Mouse (Mus musculus) monocyte, adult 5-6 weeks (primary cell): ENCODE measurements around the gene Gm7954. TPM values are rescaled to one million over a fixed set of nuclear protein-coding genes. Genes with fewer than 3 reads are reported as not detected.
"Not testable (repeated sequence)": the region's sequence is repeated elsewhere in the genome, so short reads cannot be mapped to it uniquely, and the experiment has no call there.

Source experiments
- ATAC-seq: fragments of 153-309, 156-312 bp; replicated peaks from 2 replicates; pipeline ENCODE4 v1.8.0; 2017; ENCODE audit warnings: mild to moderate bottlenecking; ENCODE audit not compliant: low TSS enrichment, insufficient number of reproducible peaks, severe bottlenecking, poor library complexity, low FRiP score
- total RNA-seq: library from RNA; stranded (forward); fragments of 200-1000, 200-491, 200-594 nt; gene quantifications from 3 replicates; pipeline ENCODE4 v1.2.3, GENCODE M21; 2017

Gm7954 gene
- total RNA-seq, result not detected in 3 replicates

GRCm38 (mm10) chr14:41453418-41453817 lies at the start of gene Gm7954:
Gene Gm7954 (minus strand): TSS chr14:41453518.
- ATAC-seq, result not testable (repeated sequence)

- not testable (repeated sequence) for ATAC-seq
Observed at GRCm38 (mm10) chr14:41489385-41489784, 36.1 kb upstream of the Gm7954 start, which contains the start of gene Gm3486. Gene Gm3486 (minus strand): TSS chr14:41489485.

- not testable (repeated sequence) for ATAC-seq
Observed at GRCm38 (mm10) chr14:41425393-41426075, 27.8 kb downstream of the Gm7954 start.

GRCm38 (mm10) chr14:41424694-41425093 lies 28.6 kb downstream of the Gm7954 start:
- ATAC-seq, result not testable (repeated sequence)

GRCm38 (mm10) chr14:41408181-41408580 lies 45.1 kb downstream of the Gm7954 start, which contains the start of gene Gm6482:
Gene Gm6482 (minus strand): TSS chr14:41408281.
- not testable (repeated sequence) for ATAC-seq

Other genes starting within 250 kb of the Gm7954 start
- gene Gm2832, start 174.7 kb downstream of the Gm7954 start, total RNA-seq, result not detected in 3 replicates
- gene Gm5798, start 104.9 kb downstream of the Gm7954 start, total RNA-seq, result not detected in 3 replicates
- not detected in 3 replicates for gene Gm7945, start 67.1 kb downstream of the Gm7954 start, total RNA-seq
- gene Gm6482, start 45.2 kb downstream of the Gm7954 start, total RNA-seq, result not detected in 3 replicates
- not detected in 3 replicates for gene Gm3486, start 36.0 kb upstream of the Gm7954 start, total RNA-seq
- gene Gm7970, start 102.1 kb upstream of the Gm7954 start, total RNA-seq, result not detected in 3 replicates
- not detected in 3 replicates for gene 1700049E17Rik2, start 119.7 kb upstream of the Gm7954 start, total RNA-seq
- gene Gm3072, start 171.1 kb upstream of the Gm7954 start, total RNA-seq, result not detected in 3 replicates
- gene Gm3676, start 193.0 kb upstream of the Gm7954 start, total RNA-seq, result not detected in 3 replicates
- gene Gm8068, start 248.4 kb upstream of the Gm7954 start, total RNA-seq, result not detected in 3 replicates